Comparison of ENCODE assay signal across 8 mouse cellular contexts in genomic region chr8:61479506-61480214, GRCm38 (mm10). TPM values are rescaled to one million over a fixed set of nuclear protein-coding genes. Genes with fewer than 3 reads are reported as not detected.
DNase-seq lines count a peak whose midpoint lies in the region; ATAC-seq and TF ChIP-seq lines count a peak whose summit lies in the region.

No protein-coding gene starts in this region.

- ATAC-seq in forebrain, embryonic 12.5 days (ENCODE audit: low FRiP score): peak; percentile 78
- peak; percentile 60 for ATAC-seq in liver, postnatal 0 days
- ATAC-seq in neural tube, embryonic 14.5 days (ENCODE audit: low read depth): peak; percentile 66; the same call in 1 of the 2 replicates

- no peaks in the 10 kb centered on the region for H3K27me3 ChIP-seq in forebrain, embryonic 12.5 days
- H3K27me3 ChIP-seq in liver, postnatal 0 days (ENCODE audit: insufficient read depth, low read length): no peaks in the 10 kb centered on the region
- H3K27me3 ChIP-seq in neural tube, embryonic 14.5 days (ENCODE audit: control insufficient read depth, insufficient read depth, low read length): no peaks in the 10 kb centered on the region

- 63% methylated on average over 10 of the region's 11 CpGs for WGBS in forebrain, embryonic 12.5 days
- 54% methylated on average over 10 of the region's 11 CpGs for WGBS in liver, postnatal 0 days (ENCODE audit: insufficient replicate concordance)
- 56% methylated on average over 11 of the region's 11 CpGs for WGBS in neural tube, embryonic 14.5 days

- no peak overlapping the region for H3K27ac ChIP-seq in forebrain, embryonic 12.5 days
- H3K27ac ChIP-seq in liver, postnatal 0 days (ENCODE audit: low read depth): no peak overlapping the region
- no peak overlapping the region for H3K27ac ChIP-seq in neural tube, embryonic 14.5 days (ENCODE audit: low read depth, low read length)

- no peak overlapping the region for H3K9ac ChIP-seq in forebrain, embryonic 12.5 days
- H3K9ac ChIP-seq in liver, postnatal 0 days (replicated peaks): no peak overlapping the region
- no peak overlapping the region for H3K9ac ChIP-seq in neural tube, embryonic 14.5 days (replicated peaks; ENCODE audit: low read depth, low read length)

- no peaks in the 10 kb centered on the region for H3K9me3 ChIP-seq in forebrain, embryonic 12.5 days
- no peaks in the 10 kb centered on the region for H3K9me3 ChIP-seq in liver, postnatal 0 days (ENCODE audit: low read length)
- H3K9me3 ChIP-seq in neural tube, embryonic 14.5 days (ENCODE audit: control insufficient read depth, low read length): no peaks in the 10 kb centered on the region

- H3K4me3 ChIP-seq in forebrain, embryonic 12.5 days (replicated peaks): no peak overlapping the region
- H3K4me3 ChIP-seq in liver, postnatal 0 days (ENCODE audit: low read depth, low read length): no peak overlapping the region
- no peak overlapping the region for H3K4me3 ChIP-seq in neural tube, embryonic 14.5 days (ENCODE audit: low read depth, low read length)

- H3K36me3 ChIP-seq in forebrain, embryonic 12.5 days (replicated peaks): no peaks in the 10 kb centered on the region
- no peaks in the 10 kb centered on the region for H3K36me3 ChIP-seq in liver, postnatal 0 days (replicated peaks; ENCODE audit: insufficient read depth, low read length)
- no peaks in the 10 kb centered on the region for H3K36me3 ChIP-seq in neural tube, embryonic 14.5 days (ENCODE audit: control insufficient read depth, insufficient read depth, low read length)

- DNase-seq in CD4-positive helper T cell, adult 2 months (ENCODE audit: low read depth, low spot score): peak; percentile 62
- DNase-seq in adipocyte (ENCODE audit: low spot score): peak; percentile 55
- DNase-seq in heart, postnatal 4 days: peak; percentile 67
- peak; percentile 66 for DNase-seq in layer of hippocampus, adult 11-12 months (ENCODE audit: low spot score)
- peak; percentile 61 for DNase-seq in liver, postnatal 0 days
- peak; percentile 11 to 61 for DNase-seq in thymus, postnatal 10 days (ENCODE audit: low spot score in 2 of 2)

- no peak overlapping the region for H3K4me2 ChIP-seq in forebrain, embryonic 12.5 days
- H3K4me2 ChIP-seq in liver, postnatal 0 days (ENCODE audit: low read depth, low read length): no peak overlapping the region
- H3K4me2 ChIP-seq in neural tube, embryonic 14.5 days (ENCODE audit: low read depth, low read length): no peak overlapping the region

- TF ChIP-seq EP300 in liver, postnatal 0 days (IDR thresholded peaks at IDR 0.05; ENCODE audit: low read depth): no peak

- H3K4me1 ChIP-seq in forebrain, embryonic 12.5 days: no peaks in the 10 kb centered on the region
- H3K4me1 ChIP-seq in liver, postnatal 0 days (ENCODE audit: insufficient read depth): no peaks in the 10 kb centered on the region
- H3K4me1 ChIP-seq in neural tube, embryonic 14.5 days (ENCODE audit: control insufficient read depth, insufficient read depth, low read length): no peaks in the 10 kb centered on the region

- TF ChIP-seq CTCF in liver, postnatal 0 days (IDR thresholded peaks at IDR 0.05; ENCODE audit: low read depth): peak; percentile 69

RNA-seq across cellular contexts. Expression of gene Cbr4, which starts 7.9 kb away (rescaled TPM):
- polyA plus RNA-seq in forebrain, embryonic 12.5 days (2016; fragmentation: Nextera tagmentation; extraction: Ambion mirVana): 25.1 and 26.8 TPM in 2 replicates
- 10 to 100 TPM; 40.3 to 41.2 TPM for total RNA-seq in heart, postnatal 4 days (2021)
- polyA plus RNA-seq in liver, postnatal 0 days (2015; fragmentation: Nextera tagmentation; extraction: Ambion mirVana): 54.8 and 56.9 TPM in 2 replicates
- 19.6 and 20.2 TPM in 2 replicates for polyA plus RNA-seq in neural tube, embryonic 14.5 days (2014; fragmentation: Nextera tagmentation; extraction: Ambion mirVana)
